ENCODE assay signal across 9 mouse cellular contexts in genomic region chr15:8761741-8762271, GRCm38 (mm10). TPM values are rescaled to one million over a fixed set of nuclear protein-coding genes. Genes with fewer than 3 reads are reported as not detected.
DNase-seq lines count a peak whose midpoint lies in the region; ATAC-seq and TF ChIP-seq lines count a peak whose summit lies in the region.
"Had no signal": no experiment of that assay in that cellular context is flagged by ENCODE, and none has a peak within 500 bp of the region (broad histone marks: within the 10 kb centered on the region; RNA-seq: fewer than 3 reads in every experiment).

No protein-coding gene starts in this region.

- peak overlapping the region; percentile 55 for H3K4me2 ChIP-seq in heart, embryonic 12.5 days
- peak overlapping the region; percentile 62 for H3K4me2 ChIP-seq in liver, embryonic 15.5 days
- H3K4me2 ChIP-seq: neural tube, embryonic 13.5 days had no signal

- peaks cover 21% of the 10 kb centered on the region for H3K4me1 ChIP-seq in heart, embryonic 12.5 days (replicated peaks)
- H3K4me1 ChIP-seq in liver, embryonic 15.5 days (replicated peaks), result peaks cover 61% of the 10 kb centered on the region

- peak; percentile 2 to 15 for DNase-seq in heart, adult 18-20 months
- DNase-seq in heart, adult 8-10 months (ENCODE audit: low spot score), result no peak
- peak; percentile 63 for DNase-seq in Muller cell, postnatal 12 days (ENCODE audit: inconsistent ontology term)
- no peak for DNase-seq in spleen, postnatal 10 days (ENCODE audit: low spot score in 2 of 2)
- no peak for DNase-seq in layer of hippocampus, adult 2 months (ENCODE audit: low spot score in 2 of 2)
- DNase-seq in MN1 (ENCODE audit: low spot score), result no peak

- no peak overlapping the region for H3K9ac ChIP-seq in heart, embryonic 12.5 days
- peak overlapping the region; percentile 30; the same call in 1 of the 2 replicates for H3K9ac ChIP-seq in liver, embryonic 15.5 days
- H3K9ac ChIP-seq: neural tube, embryonic 13.5 days had no signal

- no peak for TF ChIP-seq CTCF in layer of hippocampus, adult 2 months (conservative IDR thresholded peaks at IDR 0.05)

- no peaks in the 10 kb centered on the region for H3K9me3 ChIP-seq in heart, embryonic 12.5 days (replicated peaks)
- no peaks in the 10 kb centered on the region for H3K9me3 ChIP-seq in liver, embryonic 15.5 days (replicated peaks)
- H3K9me3 ChIP-seq: neural tube, embryonic 13.5 days had no signal

- no peaks in the 10 kb centered on the region for H3K27me3 ChIP-seq in heart, embryonic 12.5 days (replicated peaks)
- no peaks in the 10 kb centered on the region for H3K27me3 ChIP-seq in liver, embryonic 15.5 days
- H3K27me3 ChIP-seq: neural tube, embryonic 13.5 days had no signal

- H3K27ac ChIP-seq in heart, embryonic 12.5 days (ENCODE audit: poor library complexity, severe bottlenecking), result peak overlapping the region; percentile 79
- H3K27ac ChIP-seq in liver, embryonic 15.5 days (replicated peaks), result peak overlapping the region; percentile 94
- H3K27ac ChIP-seq in layer of hippocampus, adult 2 months, result no peak overlapping the region

- 2% methylated on average over 9 of the region's 9 CpGs for WGBS in heart, embryonic 12.5 days
- WGBS in liver, embryonic 15.5 days (ENCODE audit: insufficient replicate concordance), result 12% methylated on average over 9 of the region's 9 CpGs

- no peak overlapping the region for H3K4me3 ChIP-seq in heart, embryonic 12.5 days
- H3K4me3 ChIP-seq in liver, embryonic 15.5 days (replicated peaks), result peak overlapping the region; percentile 7; the same call in 1 of the 2 replicates
- H3K4me3 ChIP-seq in layer of hippocampus, adult 2 months, result no peak overlapping the region
- H3K4me3 ChIP-seq: neural tube, embryonic 13.5 days had no signal

- peak; percentile 83 for ATAC-seq in heart, embryonic 12.5 days (ENCODE audit: insufficient number of reproducible peaks, low FRiP score)
- peak; percentile 90 for ATAC-seq in liver, embryonic 15.5 days (ENCODE audit: insufficient read depth)

- no peaks in the 10 kb centered on the region for H3K36me3 ChIP-seq in heart, embryonic 12.5 days
- no peaks in the 10 kb centered on the region for H3K36me3 ChIP-seq in liver, embryonic 15.5 days (replicated peaks)
- H3K36me3 ChIP-seq: neural tube, embryonic 13.5 days had no signal

RNA-seq across cellular contexts. Expression of gene Slc1a3, which starts 51.2 kb away (rescaled TPM):
- total RNA-seq in heart, adult 18-20 months (2021), result 1 to 10 TPM; 1.2 to 3.5 TPM
- total RNA-seq in heart, adult 8-10 months (2022), result 1 to 10 TPM; 1.4 to 1.8 (median 1.7) TPM
- polyA plus RNA-seq in heart, embryonic 12.5 days (2016; fragmentation: Nextera tagmentation; extraction: Ambion mirVana), result 19.7 and 19.9 TPM in 2 replicates
- 0.58 and 0.60 TPM in 2 replicates for polyA plus RNA-seq in liver, embryonic 15.5 days (2015; fragmentation: Nextera tagmentation; extraction: Ambion mirVana)
- total RNA-seq in layer of hippocampus, adult 2 months (2021), result 100 to 1,000 TPM; 388 to 405 TPM

Comparison
In these comparisons a context has a peak if more than half of its experiments do, and no peak if none do; other contexts are left out.
1. DNase-seq: peak in heart, adult 18-20 months (2 of 2) and Muller cell, postnatal 12 days (single experiment); none in heart, adult 8-10 months (single experiment), spleen, postnatal 10 days (0 of 2), layer of hippocampus, adult 2 months (0 of 2) and MN1 (single experiment).
2. RNA of gene Slc1a3, which starts 51.2 kb away (total RNA-seq): 388 to 405 TPM in layer of hippocampus, adult 2 months; 1.2 to 3.5 TPM in heart, adult 18-20 months and 1.4 to 1.8 TPM in heart, adult 8-10 months; every median in the first group is over 10 times any median in the second.